Mouse (Mus musculus) heart, adult 2 months (tissue): Measurements from ENCODE around the gene Gm11733.

Source experiments
- CTCF ChIP-seq: fragments of 200-600 bp; IDR thresholded peaks from 2 replicates; pipeline ENCODE4 v1.8.1; 2022; ENCODE audit warnings: antibody characterized with exemption, mild to moderate bottlenecking, moderate library complexity
- POLR2A ChIP-seq: fragments of 200-500 bp; IDR thresholded peaks from 2 replicates; pipeline ENCODE4 v1.6.1; 2011; ENCODE audit warnings: mild to moderate bottlenecking, low read depth, low read length, control low read depth; ENCODE audit not compliant: insufficient read depth

GRCm38 (mm10) chr11:117521906-117522780, 38.0 kb downstream of the Gm11733 start:
- TF ChIP-seq CTCF (no peak), POLR2A (no peak)
